Mouse (Mus musculus) kidney, postnatal 0 days (tissue): ENCODE results near the gene Cdh13. TPM values are rescaled to one million over a fixed set of nuclear protein-coding genes. Genes with fewer than 3 reads are reported as not detected.

ENCODE experiments used
- ATAC-seq: fragments of 200-750 bp; cut with Nextera tagmentation; replicated peaks from 2 replicates; pipeline ENCODE4 v1.8.0; 2017; ENCODE audit warnings: low read depth, moderate number of reproducible peaks, moderate TSS enrichment, moderate library complexity; ENCODE audit not compliant: low FRiP score
- DNase-seq: peaks from one replicate; pipeline ENCODE4 v3.0.0-alpha.2; 2016; ENCODE audit warnings: low spot score
- H3K27ac ChIP-seq: fragments of 300-500 bp; sonication (generic); 2 replicates; pipeline ENCODE4 v1.5.1; 2014; ENCODE audit warnings: mild to moderate bottlenecking
- H3K27me3 ChIP-seq: fragments of 300-500 bp; sonication (generic); 2 replicates; pipeline ENCODE4 v1.6.1; 2014; ENCODE audit warnings: low read length, mixed read lengths; ENCODE audit not compliant: insufficient read depth
- H3K36me3 ChIP-seq: fragments of 300-500 bp; sonication (generic); 2 replicates; pipeline ENCODE4 v1.6.1; 2014; ENCODE audit warnings: low read length, mixed read lengths; ENCODE audit not compliant: insufficient read depth
- H3K4me1 ChIP-seq: fragments of 300-500 bp; sonication (generic); replicated peaks from 2 replicates; pipeline ENCODE4 v1.6.1; 2014; ENCODE audit warnings: antibody characterized with exemption, low read length, mixed read lengths; ENCODE audit not compliant: insufficient read depth
- H3K4me2 ChIP-seq: fragments of 300-500 bp; sonication (generic); 2 replicates; pipeline ENCODE4 v1.6.1; 2014; ENCODE audit warnings: mild to moderate bottlenecking, low read length, moderate library complexity, mixed read lengths
- H3K4me3 ChIP-seq: fragments of 300-500 bp; sonication (generic); replicated peaks from 2 replicates; pipeline ENCODE4 v1.5.1; 2014; ENCODE audit warnings: low read depth, low read length
- H3K9ac ChIP-seq: fragments of 300-500 bp; sonication (generic); 2 replicates; pipeline ENCODE4 v1.6.1; 2014; ENCODE audit warnings: low read depth, low read length
- H3K9me3 ChIP-seq: fragments of 300-500 bp; sonication (generic); replicated peaks from 2 replicates; pipeline ENCODE4 v1.6.1; 2016; ENCODE audit warnings: low read length, inconsistent platforms, mixed read lengths
- CTCF ChIP-seq: IDR thresholded peaks from 2 replicates; pipeline ENCODE4 v1.5.1; 2016; ENCODE audit warnings: antibody characterized with exemption, low read depth, mild to moderate bottlenecking, moderate library complexity
- WGBS: fragments of 180-500 bp; shearing (Covaris S2); extraction: QIAGEN DNeasy Blood & Tissue Kit; methylation state at CpG from one replicate; pipeline ENCODE4 v1.1.7; 2014; 5-methylcytosine and 5-hydroxymethylcytosine counted together
- polyA plus RNA-seq: library from polyadenylated mRNA; unstranded; fragments of >200 nt; fragmentation: Nextera tagmentation; extraction: Ambion mirVana; gene quantifications from 2 replicates; pipeline ENCODE4 v1.2.1, GENCODE M21; 2015

Cdh13 gene
- polyA plus RNA-seq, 1 experiment from 2014 or later: 3.9 TPM

DNA sequence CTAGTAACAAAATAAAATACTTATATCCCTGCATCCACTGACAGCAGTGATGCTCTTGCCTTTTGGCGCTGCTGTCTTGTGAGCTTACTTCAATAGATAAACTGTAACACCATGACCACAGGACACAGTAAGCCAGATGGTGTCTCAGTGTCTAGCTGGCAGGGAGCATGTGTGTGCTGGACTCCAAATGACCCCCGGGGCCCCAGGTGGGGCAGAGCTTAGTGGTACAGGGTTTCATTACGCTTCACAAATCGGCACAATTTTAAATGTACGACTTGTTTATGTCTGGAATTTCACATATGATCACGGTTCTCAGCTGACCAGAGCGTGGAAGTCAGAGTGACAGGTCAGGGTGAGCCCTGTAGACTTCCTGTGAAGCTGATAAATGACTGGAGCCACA is 980.2 kb downstream of the Cdh13 start:
- ATAC-seq: no peak
- no peaks in the 10 kb centered on the region for H3K27me3 ChIP-seq
- no peak overlapping the region for H3K27ac ChIP-seq
- no peak for DNase-seq
- no peaks in the 10 kb centered on the region for H3K36me3 ChIP-seq
- H3K4me1 ChIP-seq: no peaks in the 10 kb centered on the region
- WGBS: 48% methylated on average over 7 of the region's 7 CpGs
- H3K4me2 ChIP-seq: no peak overlapping the region
- H3K9ac ChIP-seq: no peak overlapping the region
- H3K4me3 ChIP-seq: no peak overlapping the region
- TF ChIP-seq CTCF: no peak
- no peaks in the 10 kb centered on the region for H3K9me3 ChIP-seq

DNA sequence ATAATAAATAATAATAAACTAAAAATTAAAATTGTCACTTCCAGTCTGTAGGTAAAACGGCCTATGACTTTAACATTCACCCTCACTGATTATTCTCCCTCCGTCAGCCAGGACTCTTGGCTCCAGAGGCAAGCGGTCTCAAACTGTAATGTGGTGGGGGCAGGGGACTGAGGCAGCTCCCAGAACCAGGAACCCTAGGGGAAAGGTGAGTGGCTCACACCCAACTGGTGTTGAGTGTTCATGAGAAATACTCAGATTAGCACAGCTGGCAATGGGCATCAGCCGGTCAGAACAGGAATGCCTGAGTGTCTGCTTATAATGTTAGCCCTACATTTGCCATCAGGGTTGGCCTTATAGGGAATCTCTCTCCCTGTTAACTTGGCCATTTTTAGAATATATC is 982.8 kb downstream of the Cdh13 start:
- no peak overlapping the region for H3K4me2 ChIP-seq
- WGBS: 87% methylated on average over 4 of the region's 4 CpGs
- no peak overlapping the region for H3K9ac ChIP-seq

DNA sequence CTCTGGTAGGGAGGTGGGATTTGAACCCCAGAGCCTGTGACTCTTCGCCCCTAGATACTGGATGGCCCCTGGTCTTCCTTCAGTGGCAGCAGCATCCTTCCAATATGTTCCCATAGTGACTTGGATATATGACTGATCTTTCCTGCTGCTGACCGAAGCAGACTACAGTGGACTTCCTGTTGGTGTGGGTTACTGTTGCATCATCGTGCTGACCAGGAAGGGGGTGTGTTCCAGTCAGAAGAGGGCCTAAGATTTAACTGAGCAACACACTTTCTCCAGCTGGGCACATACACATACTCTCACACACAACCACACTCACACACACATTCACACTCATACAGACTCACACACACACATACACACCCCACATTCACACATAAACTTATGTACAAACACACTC is 986.0 kb downstream of the Cdh13 start:
- no peaks in the 10 kb centered on the region for H3K27me3 ChIP-seq
- no peak overlapping the region for H3K4me3 ChIP-seq
- H3K27ac ChIP-seq: no peak overlapping the region
- 64% methylated on average over 3 of the region's 3 CpGs for WGBS
- H3K36me3 ChIP-seq: no peaks in the 10 kb centered on the region
- ATAC-seq: no peak
- H3K9me3 ChIP-seq: no peaks in the 10 kb centered on the region
- no peaks in the 10 kb centered on the region for H3K4me1 ChIP-seq
- no peak for TF ChIP-seq CTCF
- no peak for DNase-seq
- no peak overlapping the region for H3K4me2 ChIP-seq
- no peak overlapping the region for H3K9ac ChIP-seq

More for the DNA sequence above, 982.8 kb downstream of the Cdh13 start:
- DNase-seq: no peak
- no peaks in the 10 kb centered on the region for H3K27me3 ChIP-seq
- no peaks in the 10 kb centered on the region for H3K9me3 ChIP-seq
- no peak for ATAC-seq
- no peaks in the 10 kb centered on the region for H3K4me1 ChIP-seq
- H3K4me3 ChIP-seq: no peak overlapping the region
- no peak overlapping the region for H3K27ac ChIP-seq
- no peaks in the 10 kb centered on the region for H3K36me3 ChIP-seq
- no peak for TF ChIP-seq CTCF

DNA sequence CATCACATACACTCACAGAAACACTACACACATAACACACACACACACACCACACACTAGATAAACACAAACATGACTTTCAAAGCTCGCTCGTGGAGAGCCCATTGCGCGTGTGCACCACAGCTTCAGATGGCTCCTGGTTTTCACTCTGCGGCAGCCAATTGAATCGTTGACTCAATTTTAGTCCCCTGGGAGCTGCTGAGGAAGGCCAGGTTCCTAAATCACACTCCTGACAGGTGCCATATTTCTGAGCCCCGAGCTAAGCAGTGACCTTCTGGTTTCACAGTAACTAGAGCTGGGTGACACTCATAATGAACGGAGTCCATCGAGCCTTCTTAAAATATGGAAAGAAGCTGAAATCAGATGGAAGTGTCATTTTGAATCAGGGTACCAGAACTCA is 986.8 kb downstream of the Cdh13 start:
- 68% methylated on average over 9 of the region's 9 CpGs for WGBS
- H3K27ac ChIP-seq: no peak overlapping the region
- H3K9ac ChIP-seq: no peak overlapping the region
- DNase-seq: no peak
- no peaks in the 10 kb centered on the region for H3K36me3 ChIP-seq
- no peaks in the 10 kb centered on the region for H3K4me1 ChIP-seq
- no peaks in the 10 kb centered on the region for H3K9me3 ChIP-seq
- no peak overlapping the region for H3K4me2 ChIP-seq
- ATAC-seq: no peak
- no peaks in the 10 kb centered on the region for H3K27me3 ChIP-seq
- no peak overlapping the region for H3K4me3 ChIP-seq
- no peak for TF ChIP-seq CTCF

DNA sequence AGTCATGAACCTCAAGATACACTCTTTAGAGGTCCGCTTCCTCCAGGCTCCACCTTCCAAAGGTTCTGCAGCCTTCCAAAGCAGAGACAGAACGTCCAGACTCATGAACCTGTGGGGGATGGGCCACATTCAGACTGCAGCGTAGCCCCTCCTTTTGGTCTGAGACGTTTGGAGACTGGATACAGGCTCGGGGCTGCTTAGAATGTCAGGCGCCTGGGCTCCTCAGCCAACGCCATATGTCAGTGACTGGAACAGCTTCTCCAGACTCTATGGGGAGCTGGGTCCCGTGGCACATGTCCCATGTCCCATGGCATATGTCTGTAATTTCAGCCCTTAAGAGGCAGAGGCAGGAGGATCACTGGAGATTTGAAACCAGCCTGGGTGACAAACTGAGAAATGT is 989.4 kb downstream of the Cdh13 start:
- WGBS: 59% methylated on average over 8 of the region's 8 CpGs
- Histone ChIP-seq H3K36me3 (no peaks in the 10 kb centered on the region), H3K4me2 (no peak overlapping the region), H3K27ac (no peak overlapping the region), H3K9me3 (no peaks in the 10 kb centered on the region), H3K4me1 (no peaks in the 10 kb centered on the region), H3K27me3 (no peaks in the 10 kb centered on the region), H3K9ac (no peak overlapping the region), H3K4me3 (no peak overlapping the region)
- ATAC-seq: no peak
- no peak for TF ChIP-seq CTCF
- DNase-seq: no peak

DNA sequence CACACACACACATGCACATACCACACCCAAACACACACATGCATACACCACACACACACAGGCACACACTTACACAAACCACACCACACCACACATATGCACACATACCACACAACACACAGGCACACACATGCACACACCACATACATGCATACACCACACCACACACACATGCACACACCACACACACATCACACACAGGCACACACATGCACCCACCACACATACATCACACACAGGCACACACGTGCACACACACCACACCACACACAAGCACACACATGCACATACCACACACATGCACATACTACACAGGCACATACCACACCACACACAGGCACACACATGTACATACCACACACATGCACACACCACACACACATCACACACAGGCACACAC is 991.9 kb downstream of the Cdh13 start:
- H3K9me3 ChIP-seq: no peaks in the 10 kb centered on the region
- no peak overlapping the region for H3K4me2 ChIP-seq
- 100% methylated on average over 1 of the region's 1 CpGs for WGBS
- H3K27ac ChIP-seq: no peak overlapping the region
- no peak for TF ChIP-seq CTCF
- H3K27me3 ChIP-seq: no peaks in the 10 kb centered on the region
- H3K4me3 ChIP-seq: no peak overlapping the region
- H3K9ac ChIP-seq: no peak overlapping the region
- DNase-seq (no peak), ATAC-seq (no peak)
- H3K36me3 ChIP-seq: no peaks in the 10 kb centered on the region
- no peaks in the 10 kb centered on the region for H3K4me1 ChIP-seq

DNA sequence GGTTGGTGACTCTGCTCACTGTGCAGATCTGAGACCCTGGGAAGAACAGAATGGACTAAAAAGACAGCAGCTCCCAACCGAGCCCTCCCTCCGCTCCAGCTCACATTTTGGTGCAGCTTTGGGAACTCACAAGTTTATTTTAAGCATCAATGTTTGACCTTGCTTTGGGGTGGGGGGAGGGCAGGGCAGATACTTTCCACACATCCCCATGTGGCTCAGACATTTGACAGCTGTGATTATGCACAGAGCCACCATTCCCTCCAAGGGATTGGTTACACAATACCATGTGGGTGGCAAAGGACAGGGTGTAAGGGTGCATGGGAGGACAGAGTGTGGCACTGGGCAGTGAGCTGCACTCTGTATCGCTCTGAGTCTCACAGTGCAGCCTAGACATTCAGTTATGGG is 993.5 kb downstream of the Cdh13 start:
- H3K4me3 ChIP-seq: no peak overlapping the region
- ATAC-seq: no peak
- whole genome bisulfite sequencing: 59% methylated on average over 3 of the region's 3 CpGs

More for the DNA sequence above, 993.5 kb downstream of the Cdh13 start:
- no peak for TF ChIP-seq CTCF
- Histone ChIP-seq H3K9me3 (no peaks in the 10 kb centered on the region), H3K27me3 (no peaks in the 10 kb centered on the region), H3K4me1 (no peaks in the 10 kb centered on the region), H3K9ac (no peak overlapping the region), H3K36me3 (no peaks in the 10 kb centered on the region), H3K27ac (no peak overlapping the region), H3K4me2 (no peak overlapping the region)
- no peak for DNase-seq
